Mouse (Mus musculus): ENCODE measurements around the gene Amer2. TPM values are rescaled to one million over a fixed set of nuclear protein-coding genes. Genes with fewer than 3 reads are reported as not detected.

Gene Amer2
- polyA plus RNA-seq, 1 experiment from 2014 or later, result 12.6 TPM

Other genes with a start within 250 kb of the Amer2 start
- 10.2 and 10.3 TPM in 2 replicates for gene Atp8a2, start 176.1 kb upstream of the Amer2 start, polyA plus RNA-seq (2014; fragmentation: Nextera tagmentation; extraction: Ambion mirVana)
- gene Nupl1, start 121.8 kb upstream of the Amer2 start, polyA plus RNA-seq (2014; fragmentation: Nextera tagmentation; extraction: Ambion mirVana), result not detected in 2 replicates
- 68.8 and 77.9 TPM in 2 replicates for gene Gm49336, start 121.8 kb upstream of the Amer2 start, polyA plus RNA-seq (2014; fragmentation: Nextera tagmentation; extraction: Ambion mirVana)
- 46.4 and 53.3 TPM in 2 replicates for gene Mtmr6, start 108.0 kb upstream of the Amer2 start, polyA plus RNA-seq (2014; fragmentation: Nextera tagmentation; extraction: Ambion mirVana)